Mouse (Mus musculus): ENCODE results near the gene Prrt1.

Gene Prrt1

GRCm38 (mm10) chr17:34649106-34649864, 20.0 kb downstream of the Prrt1 start:
- DNase-seq (ENCODE audit: low spot score in 2 of 2) = no peak

GRCm38 (mm10) chr17:34650781-34651180, 21.4 kb downstream of the Prrt1 start:
- DNase-seq (ENCODE audit: low spot score in 2 of 2) = no peak

- no peak for DNase-seq (ENCODE audit: low spot score in 2 of 2)
Observed at GRCm38 (mm10) chr17:34651507-34652221, 22.3 kb downstream of the Prrt1 start.

DNA sequence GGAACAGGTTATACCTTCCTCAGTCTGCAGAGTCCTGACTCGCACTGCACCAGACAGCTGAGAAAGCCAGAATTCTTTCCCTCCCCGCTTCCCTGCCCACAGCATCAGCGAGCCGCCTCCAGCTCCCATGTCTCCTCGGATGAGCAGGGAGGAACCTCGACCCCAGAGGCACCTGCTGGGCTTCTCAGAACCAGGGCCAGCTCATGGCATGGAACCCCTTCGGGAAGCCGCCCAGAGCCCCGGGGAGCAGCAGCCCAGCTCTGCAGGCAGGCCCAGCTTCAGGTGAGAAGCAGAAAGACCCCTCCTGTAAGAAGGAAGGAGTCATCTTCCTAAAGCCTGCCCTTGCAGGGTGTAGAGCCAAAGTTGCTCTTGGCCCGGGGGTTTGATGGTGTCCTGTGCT, 23.2 kb downstream of the Prrt1 start:
- DNase-seq (ENCODE audit: low spot score in 2 of 2) = no peak

- no peak for DNase-seq (ENCODE audit: low spot score in 2 of 2)
Observed at GRCm38 (mm10) chr17:34652985-34653384, 23.7 kb downstream of the Prrt1 start.

- DNase-seq (ENCODE audit: low spot score in 2 of 2) = no peak
Observed at GRCm38 (mm10) chr17:34653746-34654285, 24.5 kb downstream of the Prrt1 start.

DNA sequence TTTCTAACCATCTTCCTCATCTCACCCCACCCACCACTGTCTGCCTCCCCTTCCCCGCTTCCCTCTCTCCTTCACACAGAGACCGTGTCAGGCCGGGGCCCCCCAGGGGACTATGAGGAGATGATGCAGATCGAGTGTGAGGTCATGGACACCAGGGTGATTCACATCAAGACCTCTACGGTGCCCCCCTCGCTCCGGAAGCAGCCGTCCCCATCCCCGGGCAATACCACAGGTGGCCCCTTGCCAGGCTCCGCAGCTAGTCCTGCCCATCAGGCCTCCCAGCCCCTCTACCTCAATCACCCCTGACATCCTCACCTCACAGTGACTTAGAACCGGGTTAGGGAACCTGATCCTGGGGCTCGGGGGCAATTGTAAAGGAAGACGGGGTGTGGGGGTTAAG, 25.1 kb downstream of the Prrt1 start:
- DNase-seq (ENCODE audit: low spot score in 2 of 2) = no peak

DNA sequence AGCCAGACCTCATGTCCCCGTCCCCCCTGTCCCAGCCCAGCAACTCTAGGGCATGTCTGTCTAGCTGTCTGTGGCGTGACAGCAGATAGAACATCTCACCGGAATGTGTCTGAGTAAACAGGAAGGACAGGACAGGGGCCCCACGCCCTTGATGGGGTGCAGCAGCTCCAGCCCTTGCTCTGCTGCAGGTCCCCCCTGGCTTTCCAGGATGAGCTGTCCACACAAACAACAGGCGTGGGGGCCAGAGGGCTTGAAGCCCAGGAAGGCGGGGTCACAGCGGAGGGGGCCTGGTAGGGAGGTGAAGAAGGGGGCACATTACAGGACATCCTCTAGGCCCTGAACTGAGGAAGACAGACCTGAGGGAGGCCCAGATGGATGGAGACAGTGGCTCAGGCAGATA, 25.8 kb downstream of the Prrt1 start:
- DNase-seq (ENCODE audit: low spot score in 2 of 2) = no peak

- DNase-seq (ENCODE audit: low spot score in 2 of 2) = no peak
Observed at GRCm38 (mm10) chr17:34655581-34655991, 26.3 kb downstream of the Prrt1 start.

DNA sequence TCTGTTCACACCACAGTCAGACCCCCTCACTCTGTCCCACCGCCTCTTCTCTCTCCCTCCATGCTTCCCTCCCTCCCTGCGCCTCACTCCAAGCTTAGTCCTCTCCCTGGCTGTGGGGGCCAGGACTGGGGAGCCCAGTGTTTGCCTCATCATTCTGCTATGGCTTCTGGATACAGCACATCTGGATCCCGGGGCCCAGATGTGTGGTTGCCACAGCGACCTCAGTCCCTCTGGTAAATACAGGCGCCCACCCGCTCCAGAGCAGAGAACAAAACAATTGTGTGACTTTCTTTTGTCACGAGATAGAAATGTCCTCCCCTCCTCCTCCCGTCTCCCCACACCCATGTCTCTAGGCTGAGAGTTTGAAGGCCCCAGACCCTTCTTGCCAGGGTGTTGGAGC, 27.3 kb downstream of the Prrt1 start:
- DNase-seq (ENCODE audit: low spot score in 2 of 2) = no peak

DNA sequence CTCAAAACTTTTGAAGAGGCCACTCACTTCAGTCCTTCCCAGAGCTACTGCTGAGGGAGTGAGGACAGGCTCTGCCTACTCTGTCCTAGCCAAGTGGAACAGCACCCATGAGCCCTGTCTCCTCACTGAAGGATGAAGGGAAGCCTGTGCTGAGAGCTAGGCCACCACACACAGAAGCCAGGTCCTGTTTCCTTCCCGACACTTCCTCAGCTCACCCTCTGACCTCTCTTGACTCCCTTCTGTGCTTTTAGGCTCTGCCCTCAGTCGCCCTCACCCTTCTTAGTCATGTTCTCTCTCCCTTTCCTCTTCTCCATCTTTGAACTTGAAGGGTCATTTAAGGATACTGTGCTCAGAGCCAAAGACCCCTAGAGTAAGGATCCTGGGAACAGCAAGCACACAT, 27.9 kb downstream of the Prrt1 start:
- no peak for DNase-seq (ENCODE audit: low spot score in 2 of 2)

DNA sequence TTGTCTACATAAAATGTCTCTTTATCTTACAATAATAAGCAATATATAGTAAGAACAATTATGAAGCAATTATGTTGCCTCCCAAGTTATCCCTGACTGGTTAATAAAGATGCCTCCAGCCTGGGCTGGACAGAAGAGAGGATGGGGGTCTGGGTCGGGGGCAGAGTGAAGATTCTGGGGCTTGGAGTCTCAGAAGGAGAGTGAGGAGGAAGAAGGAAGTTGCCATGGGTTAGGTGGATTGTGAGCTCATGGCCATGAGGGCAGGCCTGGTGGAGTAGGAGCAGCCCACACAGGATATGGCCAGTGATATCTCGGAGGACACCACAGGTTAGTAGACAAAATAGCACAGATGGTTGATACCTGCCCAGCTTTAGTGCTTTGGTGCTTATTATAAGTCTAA, 28.8 kb downstream of the Prrt1 start:
- no peak for DNase-seq (ENCODE audit: low spot score in 2 of 2)

DNA sequence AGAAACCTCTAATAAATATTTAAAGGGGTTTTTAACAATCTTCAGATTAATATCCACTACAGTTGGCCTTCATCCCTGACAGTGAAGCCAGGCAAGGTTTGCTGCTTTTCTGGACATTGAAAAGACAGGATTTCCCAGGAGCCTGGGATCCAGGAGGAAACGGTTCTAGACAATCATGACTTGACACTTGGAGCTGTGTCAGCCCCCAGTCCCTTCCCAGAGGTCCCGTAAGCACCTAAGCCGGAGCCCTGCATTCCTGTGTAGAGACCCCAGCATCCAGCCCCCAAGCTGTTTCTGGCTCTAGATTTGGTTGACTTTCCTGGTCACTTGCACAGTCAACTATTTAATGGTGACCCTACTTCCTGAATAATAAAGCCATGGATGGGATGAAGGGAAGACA, 29.3 kb downstream of the Prrt1 start:
- no peak for DNase-seq (ENCODE audit: low spot score in 2 of 2)

GRCm38 (mm10) chr17:34659181-34659896, 30.0 kb downstream of the Prrt1 start:
- no peak for DNase-seq (ENCODE audit: low spot score in 2 of 2)

DNA sequence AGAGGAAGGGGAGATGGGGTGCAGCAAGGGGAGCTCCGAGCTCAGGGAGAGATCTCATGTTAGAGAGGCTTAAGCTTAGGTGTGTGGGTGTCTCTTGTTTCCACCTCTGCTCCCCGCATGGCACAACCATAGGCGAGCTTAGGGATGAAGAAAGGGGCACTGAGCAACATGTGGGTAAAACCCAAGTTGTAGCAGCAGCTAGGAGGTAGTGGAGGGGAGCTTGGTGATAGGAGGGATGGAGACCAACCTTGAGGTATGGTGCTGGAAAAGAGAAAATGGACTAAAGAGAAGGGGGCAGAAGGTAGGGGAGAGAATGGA, 30.5 kb downstream of the Prrt1 start:
- DNase-seq (ENCODE audit: low spot score in 2 of 2) = no peak

GRCm38 (mm10) chr17:34660259-34660820, 31.0 kb downstream of the Prrt1 start:
- DNase-seq (ENCODE audit: low spot score in 2 of 2) = no peak

GRCm38 (mm10) chr17:34661121-34661591, 31.8 kb downstream of the Prrt1 start:
- no peak for DNase-seq (ENCODE audit: low spot score in 2 of 2)

GRCm38 (mm10) chr17:34662468-34662867, 33.1 kb downstream of the Prrt1 start:
- no peak for DNase-seq (ENCODE audit: low spot score in 2 of 2)

DNA sequence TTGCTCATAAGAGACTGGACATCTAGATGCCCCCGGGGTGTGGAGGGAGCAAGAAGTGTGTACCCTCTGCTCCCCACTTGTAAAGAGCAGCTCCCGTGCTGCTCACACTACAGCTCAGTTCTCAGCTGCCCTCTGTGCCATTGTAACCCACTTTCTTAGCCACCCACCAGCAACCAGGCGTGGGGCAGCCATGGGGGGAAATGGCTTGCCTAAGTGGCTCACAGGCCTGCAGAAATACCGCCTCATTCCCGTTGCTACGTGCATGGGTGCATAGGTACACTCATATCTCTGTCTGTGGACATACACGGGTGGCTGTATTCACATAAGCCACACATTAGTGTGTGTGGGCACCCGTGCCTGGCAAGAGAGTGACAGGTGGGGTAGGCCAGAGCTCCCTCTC, 33.6 kb downstream of the Prrt1 start:
- DNase-seq (ENCODE audit: low spot score in 2 of 2) = no peak

GRCm38 (mm10) chr17:34663558-34663957, 34.2 kb downstream of the Prrt1 start:
- DNase-seq (ENCODE audit: low spot score in 2 of 2) = no peak

- DNase-seq (ENCODE audit: low spot score in 2 of 2) = no peak
Observed at GRCm38 (mm10) chr17:34664472-34664871, 35.1 kb downstream of the Prrt1 start.

DNA sequence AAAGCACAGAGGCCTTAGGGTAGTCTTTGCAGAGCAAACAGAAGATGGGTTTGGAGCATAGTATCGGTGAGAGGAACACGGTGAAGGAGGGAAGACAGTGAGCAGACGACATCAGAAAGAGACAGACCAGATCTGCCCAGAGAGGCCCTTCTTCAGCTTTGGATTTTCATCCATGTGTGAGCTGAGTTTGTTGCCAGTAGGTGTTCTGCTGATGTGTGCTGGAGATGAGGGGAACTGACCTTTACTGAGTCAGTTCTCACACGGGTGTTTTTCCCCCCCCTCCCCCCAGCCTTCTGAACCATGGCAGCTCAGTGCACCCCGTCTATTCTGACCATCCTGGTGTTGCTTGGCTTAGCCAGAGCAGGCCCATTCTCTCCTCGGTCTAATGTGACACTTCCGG, 40.9 kb downstream of the Prrt1 start, which contains the start of gene Tnxb:
Gene Tnxb, plus strand, starts transcription at position 301 of the 400 bp plus-strand sequence.
- no peak for DNase-seq (ENCODE audit: low spot score in 2 of 2)
